Mouse (Mus musculus): ENCODE measurements at regions not wholly inside any gene's neighbourhood (a gene's known extent, or its start where the extent isn't known, plus 50 kb on each side); places are given as distances from the start of the nearest gene placed in this dataset.

DNA sequence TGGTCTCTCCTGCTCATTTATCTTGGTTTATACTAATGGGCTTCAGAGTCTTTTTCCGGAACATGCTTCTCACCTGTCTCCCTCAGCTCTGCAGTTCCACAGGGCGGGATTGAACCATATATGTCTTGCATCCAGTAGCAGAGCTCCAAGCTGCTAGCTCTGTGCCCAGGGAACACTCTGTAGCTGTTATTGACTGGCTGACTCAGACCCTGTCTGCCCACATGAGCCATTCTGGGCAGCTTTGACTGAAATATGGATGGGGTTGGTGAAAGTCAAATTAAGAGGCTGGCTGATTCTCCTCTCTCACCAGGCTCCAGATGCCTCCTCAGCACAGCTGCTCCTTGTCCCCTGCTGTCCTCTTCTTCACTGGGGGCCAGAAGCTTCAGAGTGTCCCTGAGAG lies 81.4 kb upstream of the Irf2bp2 start:
- CTCF ChIA-PET, result interaction anchor here in 1 of 4 experiments (0.6 kb wide), 1 partner anchor 1089 kb away, joined by 3 read pairs; no protein-coding TSS in a partner anchor
- POLR2A ChIA-PET, result interaction anchor here in 1 of 4 experiments (1.1 kb wide), 1 partner anchor 11 kb away, joined by 4 read pairs; no protein-coding TSS in a partner anchor

DNA sequence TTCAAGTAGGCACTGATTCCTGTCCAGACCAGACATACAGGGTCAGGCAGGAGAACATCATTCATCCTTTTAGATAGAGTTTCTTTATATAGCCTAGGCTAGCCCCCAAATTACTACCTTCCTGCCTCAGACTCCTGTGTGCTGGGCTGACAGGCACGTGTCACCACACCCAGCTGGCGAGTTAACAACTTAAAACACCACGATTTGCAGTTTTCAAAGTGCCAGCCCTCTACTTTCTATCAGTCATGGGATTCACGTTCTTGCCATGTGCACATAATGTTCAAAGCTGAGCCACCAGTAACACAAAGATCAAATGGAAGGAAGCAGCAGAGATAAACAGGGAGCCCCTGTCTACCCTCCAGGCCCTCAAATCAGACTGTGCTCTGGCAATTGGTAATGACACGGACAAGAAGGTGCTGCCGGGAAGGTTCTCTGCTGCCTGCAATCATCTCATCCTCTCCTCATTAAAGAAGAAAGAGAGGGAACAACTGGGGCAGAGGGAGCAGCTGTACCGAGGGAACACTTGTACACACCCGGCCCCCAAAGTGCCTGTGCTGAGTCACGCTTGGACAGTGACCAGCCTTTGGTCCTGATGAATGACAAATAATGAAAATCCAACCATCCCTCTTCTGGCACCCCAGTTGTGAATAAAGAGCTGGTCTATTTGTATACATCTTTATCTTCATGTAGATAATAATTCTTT lies 79.4 kb upstream of the Irf2bp2 start:
- ChIA-PET POLR2A (no interaction called here), CTCF (interaction anchor here in 1 of 4 experiments (0.6 kb wide), 1 partner anchor 258 kb away, joined by 4 read pairs; no protein-coding TSS in a partner anchor)

DNA sequence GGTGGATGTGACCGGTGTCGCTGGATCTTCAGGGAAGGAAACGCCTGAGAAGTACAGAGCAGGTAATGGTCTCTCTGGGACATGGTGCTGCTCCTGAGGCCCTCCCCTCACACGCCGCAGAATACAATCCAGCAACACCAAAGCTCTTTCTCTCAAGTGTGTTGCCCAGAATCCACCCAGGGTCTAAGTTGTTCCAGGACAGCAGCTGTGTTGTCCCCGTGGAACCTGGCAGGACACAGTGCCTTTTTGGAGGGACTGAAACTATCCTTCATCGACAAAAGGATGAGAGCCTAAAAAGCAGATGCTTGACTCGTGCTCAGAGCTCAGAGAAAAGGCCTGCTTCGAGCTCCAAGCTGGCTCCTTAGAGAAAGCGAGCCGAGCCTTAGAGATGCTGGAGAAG lies 77.8 kb upstream of the Irf2bp2 start:
- ChIA-PET POLR2A (no interaction called here), CTCF (interaction anchor here in 1 of 4 experiments (0.7 kb wide), 1 partner anchor 720 kb away, joined by 3 read pairs; no protein-coding TSS in a partner anchor)

DNA sequence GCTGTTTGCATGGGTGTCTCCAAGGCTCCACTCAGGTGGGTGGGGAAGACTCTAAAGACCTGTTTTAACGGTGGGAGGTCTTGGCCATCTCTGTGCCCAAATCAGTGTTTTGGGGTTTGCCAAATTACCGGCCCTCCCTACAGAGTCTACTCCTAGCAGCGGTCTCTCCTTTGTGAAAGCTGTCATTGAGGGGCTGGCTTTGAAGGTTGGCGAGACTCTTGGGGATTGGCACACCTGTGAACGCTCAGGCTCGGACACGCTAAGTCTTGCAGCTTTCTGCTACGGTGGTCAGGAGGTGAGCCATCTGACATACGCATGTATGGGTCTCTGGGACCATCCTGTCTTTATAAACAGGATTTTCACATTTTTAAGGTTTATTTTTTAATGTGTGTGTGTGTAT lies 76.1 kb upstream of the Irf2bp2 start:
- POLR2A ChIA-PET, result interaction anchor here in 2 of 4 experiments (0.6 to 0.7 kb wide), 2 partner anchors 74 to 173 kb away, joined by 3 to 8 read pairs; no protein-coding TSS in a partner anchor

DNA sequence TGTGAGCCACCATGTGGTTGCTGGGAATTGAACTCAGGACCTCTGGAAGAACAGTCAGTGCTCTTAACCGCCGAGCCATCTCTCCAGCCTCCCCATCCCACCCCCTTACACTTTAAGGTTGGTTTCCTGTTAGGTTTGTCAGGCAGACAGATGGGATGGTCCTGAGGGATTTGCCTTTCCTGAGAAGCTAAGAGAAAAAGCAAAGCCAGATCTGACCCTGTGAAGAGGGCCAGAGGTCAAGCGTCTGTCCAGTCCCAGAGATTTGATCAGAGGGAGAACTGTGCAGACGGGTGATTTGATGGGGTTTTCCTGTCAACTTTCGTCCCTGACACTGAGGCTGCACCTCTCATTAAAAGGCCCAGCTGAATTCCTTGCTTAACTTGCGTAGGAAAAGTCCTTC lies 75.4 kb upstream of the Irf2bp2 start:
- ChIA-PET CTCF (interaction anchor here in 1 of 4 experiments (0.7 kb wide), 1 partner anchor 283 kb away, joined by 4 read pairs; no protein-coding TSS in a partner anchor), POLR2A (no interaction called here)

More for the DNA sequence above, 76.1 kb upstream of the Irf2bp2 start:
- CTCF ChIA-PET, result no interaction called here

DNA sequence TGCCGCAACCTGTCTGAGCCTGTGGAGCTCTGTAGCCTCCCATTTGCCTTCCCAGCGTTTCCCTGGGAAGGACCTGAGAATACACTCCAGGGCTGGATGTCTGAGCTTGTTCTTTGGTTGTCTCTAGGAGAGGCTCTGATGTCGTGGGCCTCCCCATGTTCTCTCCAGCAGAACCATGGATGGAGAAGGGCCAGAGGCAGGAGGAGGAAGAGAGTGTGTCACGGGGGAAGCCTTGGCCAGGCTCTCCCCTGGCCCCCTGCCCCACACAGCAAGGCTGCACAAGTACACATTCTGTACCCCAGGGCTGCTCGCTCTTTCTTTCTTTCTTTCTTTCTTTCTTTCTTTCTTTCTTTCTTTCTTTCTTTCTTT lies 74.9 kb upstream of the Irf2bp2 start:
- CTCF ChIA-PET, result interaction anchor here in 1 of 4 experiments (0.7 kb wide), 1 partner anchor 283 kb away, joined by 4 read pairs; no protein-coding TSS in a partner anchor

DNA sequence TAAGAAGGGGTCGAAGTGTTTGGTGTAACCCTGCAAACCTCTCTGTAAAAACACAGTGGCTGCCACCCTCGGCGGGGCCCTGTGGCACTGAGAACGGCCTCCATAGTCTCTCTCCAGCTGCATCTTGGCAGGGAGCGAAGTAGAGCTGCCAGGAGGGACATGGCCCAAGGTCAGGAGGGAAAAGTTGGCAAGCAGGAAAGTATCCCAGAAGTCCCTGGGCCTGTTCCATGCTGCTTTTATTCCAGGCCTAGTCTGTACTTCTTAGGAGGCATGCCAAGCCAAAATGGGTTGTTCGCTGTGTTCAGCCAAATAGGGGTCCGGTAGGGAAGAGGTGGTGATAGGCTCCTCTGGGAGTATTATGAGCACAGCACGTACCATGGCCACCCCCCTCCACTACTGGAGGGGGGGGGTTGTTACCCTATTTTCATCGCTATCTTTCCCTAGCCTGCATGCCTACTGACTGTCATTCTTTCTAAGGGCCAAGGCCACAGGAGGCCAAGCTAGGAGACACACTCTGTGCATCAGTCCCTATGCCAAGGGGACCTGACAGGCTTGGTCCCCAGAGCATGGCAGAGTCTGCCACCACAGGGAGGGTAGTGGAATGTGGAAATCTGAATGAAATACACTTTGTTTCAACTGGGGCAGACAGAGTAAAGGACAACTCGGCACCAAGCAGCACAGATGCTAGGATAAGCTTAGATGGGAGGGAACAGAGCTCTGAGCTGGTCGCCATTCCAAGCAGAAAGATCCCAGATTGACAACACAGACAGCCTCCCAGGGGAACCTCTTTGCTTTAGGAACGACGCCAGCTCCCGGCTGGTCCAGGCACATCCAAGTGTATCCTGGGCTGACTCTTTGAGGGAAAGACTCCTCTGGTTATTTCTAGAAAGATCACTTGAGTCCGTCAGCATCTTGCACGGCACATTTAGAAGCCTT lies 74.2 kb upstream of the Irf2bp2 start:
- ChIA-PET CTCF (no interaction called here), POLR2A (interaction anchor here in 2 of 4 experiments (0.6 to 2.6 kb wide), 3 partner anchors 14 to 266 kb away, joined by 3 to 13 read pairs (median 3); partner anchors contain the start of gene Irf2bp2 (in 1 of the 2))

More for the DNA sequence above, 74.9 kb upstream of the Irf2bp2 start:
- POLR2A ChIA-PET, result interaction anchor here in 1 of 4 experiments (1.4 kb wide), 1 partner anchor 13 kb away, joined by 3 read pairs; no protein-coding TSS in a partner anchor

DNA sequence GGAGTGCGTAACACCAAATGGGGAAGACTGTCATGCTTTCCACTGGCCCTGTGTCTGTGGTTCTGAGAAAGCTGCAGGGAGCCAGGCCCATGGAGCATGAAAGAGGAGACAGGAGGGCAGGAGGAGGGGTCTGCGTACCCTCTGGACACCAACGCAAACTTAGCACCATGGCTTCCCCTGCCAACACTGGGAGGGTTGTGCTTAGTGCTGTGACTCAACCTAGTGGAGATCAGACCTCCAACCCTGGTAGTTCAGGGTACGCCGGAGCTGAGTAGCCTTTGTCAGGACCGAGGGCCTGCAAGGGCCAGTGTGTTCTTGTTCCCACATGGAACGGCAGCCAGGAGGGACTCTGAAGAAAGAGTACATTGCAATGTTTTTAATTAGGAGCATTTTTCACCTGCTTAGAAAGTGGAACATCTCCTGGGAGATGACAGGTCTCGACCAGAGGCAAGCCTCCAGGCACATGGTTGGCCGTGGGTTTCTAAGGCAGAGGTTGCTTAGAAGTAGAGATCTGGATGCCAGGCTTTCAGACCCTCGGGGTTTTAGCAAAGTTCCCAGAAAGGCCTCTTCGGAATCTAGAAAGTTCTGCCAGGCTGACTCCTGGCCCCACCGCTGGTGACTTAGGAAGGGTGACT lies 73.4 kb upstream of the Irf2bp2 start:
- CTCF ChIA-PET, result no interaction called here
- POLR2A ChIA-PET, result interaction anchor here (0.6 to 2.6 kb wide), 9 partner anchors 10 to 267 kb away, joined by 3 to 13 read pairs (median 4); partner anchors contain the start of gene Irf2bp2 (in 2 of the 4)

DNA sequence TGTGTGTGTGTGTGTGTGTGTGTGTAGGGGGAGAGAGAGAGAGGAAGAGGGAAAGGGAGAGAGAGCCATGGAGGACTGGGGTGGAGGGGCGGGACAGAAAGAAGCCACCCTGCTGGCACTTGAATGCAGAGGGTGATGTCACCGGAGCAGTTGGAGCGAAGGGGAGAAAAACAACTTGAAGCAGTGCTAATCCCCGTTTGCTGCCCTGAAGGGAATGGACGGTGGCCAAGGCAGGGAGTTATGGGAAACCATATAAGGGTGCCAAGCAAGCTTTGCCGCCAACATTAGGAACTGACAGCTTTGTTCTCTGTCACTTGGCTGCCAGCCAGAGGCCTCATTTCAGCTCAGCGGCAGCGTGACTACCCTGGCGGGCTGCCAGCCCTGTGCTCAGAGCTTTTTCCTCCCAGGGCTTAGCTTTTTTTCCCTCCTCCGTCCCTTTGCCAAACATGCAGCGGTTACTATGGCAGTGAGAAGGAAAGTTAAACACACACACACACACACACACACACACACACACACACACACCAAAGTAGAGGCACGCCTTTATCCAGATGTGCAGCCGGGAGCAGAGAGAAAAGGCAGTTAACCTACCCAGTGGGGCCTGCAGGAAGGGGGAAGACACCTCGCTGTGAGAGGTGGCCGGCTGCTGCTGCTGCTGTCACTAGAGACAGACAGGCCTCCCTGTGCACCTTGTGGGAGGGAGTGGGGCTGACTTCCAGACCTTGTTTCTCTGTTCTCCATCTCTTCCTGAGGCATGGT lies 72.7 kb upstream of the Irf2bp2 start:
- CTCF ChIA-PET, result interaction anchor here in 3 of 4 experiments (0.7 to 0.8 kb wide), 3 partner anchors 69 to 255 kb away, joined by 3 to 6 read pairs (median 5); no protein-coding TSS in a partner anchor
- POLR2A ChIA-PET, result interaction anchor here (0.6 to 2.6 kb wide), 19 partner anchors 9 to 219 kb away, joined by 3 to 13 read pairs (median 4); partner anchors contain the start of gene Irf2bp2 (in 2 of the 4)

DNA sequence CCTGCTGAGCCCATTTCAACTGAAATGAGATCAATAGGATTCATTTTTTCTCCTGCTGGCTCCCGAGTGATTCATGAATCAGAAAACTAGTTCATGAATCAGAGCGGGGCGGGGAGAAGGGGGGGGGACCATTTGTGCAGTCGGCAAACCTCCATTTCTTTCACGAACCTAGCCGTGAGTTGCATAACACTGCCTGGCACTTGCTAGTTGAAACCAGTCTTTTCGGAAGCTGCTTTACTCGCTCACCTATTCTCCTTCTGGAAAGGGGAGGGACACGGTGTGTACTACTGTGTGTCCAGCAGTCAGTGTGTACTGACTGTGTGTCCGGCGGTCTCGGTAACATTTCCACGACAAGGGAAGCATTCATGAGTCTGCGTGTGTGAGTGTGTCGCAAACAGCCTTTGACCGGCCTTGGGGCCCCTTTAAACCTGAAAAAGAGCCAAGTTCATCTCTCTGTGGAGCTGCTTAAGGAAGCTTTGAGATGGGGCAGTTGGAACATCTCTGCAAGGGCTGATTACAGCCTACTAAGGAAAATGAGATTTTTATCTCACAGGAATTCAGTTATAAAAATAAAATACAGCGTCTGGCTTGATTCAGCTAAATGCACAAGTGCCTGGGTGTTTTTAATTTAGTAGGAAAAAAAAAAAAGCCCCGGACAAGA lies 71.9 kb upstream of the Irf2bp2 start:
- CTCF ChIA-PET, result interaction anchor here in 3 of 4 experiments (0.7 to 0.8 kb wide), 4 partner anchors 70 to 256 kb away, joined by 3 to 6 read pairs (median 5); no protein-coding TSS in a partner anchor
- POLR2A ChIA-PET, result interaction anchor here (0.6 to 2.6 kb wide), 21 partner anchors 8 to 694 kb away, joined by 3 to 13 read pairs (median 3); partner anchors contain the start of gene Irf2bp2 (in 2 of the 4)

DNA sequence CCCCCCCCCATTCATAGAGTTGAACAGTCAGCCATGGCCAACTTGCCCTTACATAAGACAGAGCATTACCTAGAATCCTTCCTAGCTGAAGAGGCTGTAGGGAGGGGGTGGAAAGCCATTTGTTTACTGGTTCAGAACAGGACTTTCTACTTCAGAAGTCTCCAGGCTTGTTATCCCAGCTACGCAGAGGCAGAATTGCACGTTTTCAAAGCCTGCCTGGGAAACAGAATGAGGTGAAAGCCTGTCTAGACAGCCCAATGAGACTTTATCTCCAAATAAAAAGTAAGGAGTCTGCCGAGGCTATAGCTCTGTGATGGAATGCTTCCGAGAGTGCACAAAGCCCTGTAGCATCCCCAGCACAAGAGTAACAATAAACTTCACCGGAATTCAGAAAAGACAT lies 71.1 kb upstream of the Irf2bp2 start:
- ChIA-PET POLR2A (interaction anchor here in 3 of 4 experiments (0.6 to 2.6 kb wide), 6 partner anchors 10 to 76 kb away, joined by 3 to 13 read pairs (median 4); partner anchors contain the start of gene Irf2bp2 (in 1 of the 3)), CTCF (no interaction called here)

DNA sequence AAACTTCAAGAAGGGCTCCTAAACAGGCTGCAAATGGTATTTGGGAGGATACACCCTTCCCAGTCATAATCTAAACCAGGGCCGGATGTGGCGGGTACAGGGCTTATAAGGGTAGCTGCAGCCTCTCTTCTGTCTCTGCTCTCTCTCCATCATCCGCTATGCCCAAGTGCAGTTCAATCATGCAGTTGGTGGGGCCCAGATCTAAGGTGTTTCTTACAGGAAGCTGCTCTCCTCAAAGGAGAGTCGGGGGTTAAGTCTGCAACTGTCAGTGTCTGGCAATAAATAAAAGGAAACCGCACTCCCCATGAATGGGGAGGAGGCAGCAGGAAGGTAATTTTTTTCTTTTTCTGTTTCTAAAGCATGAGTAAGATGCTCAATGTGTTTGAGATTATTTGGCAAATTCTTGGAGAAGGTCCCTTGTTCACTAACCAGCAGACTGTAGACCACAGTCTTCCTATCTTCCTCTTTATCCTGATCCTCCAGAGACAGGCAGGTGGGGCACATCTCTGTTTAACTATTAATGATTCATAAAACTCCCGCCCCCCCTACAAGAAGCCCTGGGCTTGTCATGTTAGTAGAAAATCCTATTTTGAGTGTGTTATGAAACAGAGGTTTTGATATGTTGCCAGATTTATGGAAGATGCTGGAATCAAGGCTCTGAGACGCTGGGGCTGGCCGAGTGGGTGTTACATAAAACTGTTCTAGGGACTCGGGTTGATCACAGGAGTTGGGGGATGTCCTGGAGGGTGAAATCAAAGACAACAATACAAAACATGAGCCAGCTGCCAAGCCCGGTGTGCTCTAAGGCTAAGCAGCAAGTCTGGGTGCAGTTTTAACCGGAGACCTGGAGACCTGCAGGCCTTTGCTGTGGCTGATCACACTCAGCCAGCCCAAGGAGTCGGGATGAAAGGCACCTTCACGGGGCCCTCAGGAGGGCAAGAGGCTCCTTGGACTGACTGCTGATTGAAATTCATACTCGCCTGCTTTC lies 69.3 kb upstream of the Irf2bp2 start:
- ChIA-PET CTCF (no interaction called here), POLR2A (interaction anchor here in 2 of 4 experiments (0.7 to 1.0 kb wide), 2 partner anchors 25 to 135 kb away, joined by 3 read pairs; no protein-coding TSS in a partner anchor)

DNA sequence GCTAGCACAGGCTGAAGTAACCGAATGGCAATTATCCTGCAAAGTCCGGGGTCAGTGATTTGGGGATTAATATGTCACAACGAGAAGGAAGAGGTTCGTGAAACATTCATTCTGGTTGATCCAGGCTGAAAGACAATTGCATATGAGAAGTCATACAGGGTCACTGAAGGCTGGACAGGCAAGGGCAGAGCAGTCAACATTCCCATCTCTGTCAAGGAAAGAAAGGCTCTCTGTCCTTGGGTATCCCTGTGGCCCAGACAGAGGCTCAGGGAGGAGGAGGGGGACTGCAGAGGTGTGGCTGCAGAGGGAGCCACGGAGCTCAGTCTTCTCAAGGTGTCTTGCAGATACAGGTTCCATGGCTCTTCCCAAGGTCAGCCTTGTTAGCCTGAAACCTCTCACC lies 68.4 kb upstream of the Irf2bp2 start:
- POLR2A ChIA-PET, result interaction anchor here in 2 of 4 experiments (0.7 to 1.0 kb wide), 2 partner anchors 24 to 134 kb away, joined by 3 read pairs; no protein-coding TSS in a partner anchor
- CTCF ChIA-PET, result interaction anchor here in 1 of 4 experiments (0.6 to 1.4 kb wide), 2 partner anchors 26 to 259 kb away, joined by 4 to 5 read pairs; no protein-coding TSS in a partner anchor

DNA sequence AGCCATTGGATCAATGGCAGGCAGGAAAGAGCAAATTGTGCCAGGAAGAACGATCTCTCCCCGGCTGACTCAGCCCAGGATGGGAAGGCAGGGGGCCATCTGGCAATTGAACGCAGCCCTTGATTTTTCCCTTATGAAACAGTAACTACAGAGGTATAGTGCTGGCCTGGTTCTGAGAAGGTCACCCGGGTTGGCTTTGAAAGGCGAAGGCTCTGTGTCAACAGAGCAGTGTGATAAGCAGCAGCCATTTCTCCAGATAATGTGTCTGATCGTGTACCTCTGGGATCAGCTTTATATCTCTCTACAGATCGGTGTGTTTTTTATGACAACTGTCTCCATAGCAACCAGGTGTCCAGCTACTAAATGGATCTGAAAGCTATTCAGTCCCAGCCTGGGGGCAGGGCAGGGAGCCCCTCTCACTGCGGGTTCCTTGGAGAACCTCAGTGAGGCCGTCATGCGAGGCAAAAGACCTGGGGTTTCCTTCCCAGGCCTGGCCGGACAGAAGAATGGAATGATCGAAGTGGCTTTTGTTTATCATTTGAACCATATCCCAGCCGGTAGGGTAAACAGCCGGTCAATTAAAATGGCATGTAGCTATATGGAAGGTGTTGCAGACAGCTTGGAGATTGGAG lies 67.8 kb upstream of the Irf2bp2 start:
- POLR2A ChIA-PET, result interaction anchor here in 2 of 4 experiments (1.0 to 1.1 kb wide), 2 partner anchors 21 to 133 kb away, joined by 3 read pairs; no protein-coding TSS in a partner anchor
- CTCF ChIA-PET, result interaction anchor here in 1 of 4 experiments (0.6 to 1.4 kb wide), 2 partner anchors 26 to 259 kb away, joined by 4 to 5 read pairs; no protein-coding TSS in a partner anchor

DNA sequence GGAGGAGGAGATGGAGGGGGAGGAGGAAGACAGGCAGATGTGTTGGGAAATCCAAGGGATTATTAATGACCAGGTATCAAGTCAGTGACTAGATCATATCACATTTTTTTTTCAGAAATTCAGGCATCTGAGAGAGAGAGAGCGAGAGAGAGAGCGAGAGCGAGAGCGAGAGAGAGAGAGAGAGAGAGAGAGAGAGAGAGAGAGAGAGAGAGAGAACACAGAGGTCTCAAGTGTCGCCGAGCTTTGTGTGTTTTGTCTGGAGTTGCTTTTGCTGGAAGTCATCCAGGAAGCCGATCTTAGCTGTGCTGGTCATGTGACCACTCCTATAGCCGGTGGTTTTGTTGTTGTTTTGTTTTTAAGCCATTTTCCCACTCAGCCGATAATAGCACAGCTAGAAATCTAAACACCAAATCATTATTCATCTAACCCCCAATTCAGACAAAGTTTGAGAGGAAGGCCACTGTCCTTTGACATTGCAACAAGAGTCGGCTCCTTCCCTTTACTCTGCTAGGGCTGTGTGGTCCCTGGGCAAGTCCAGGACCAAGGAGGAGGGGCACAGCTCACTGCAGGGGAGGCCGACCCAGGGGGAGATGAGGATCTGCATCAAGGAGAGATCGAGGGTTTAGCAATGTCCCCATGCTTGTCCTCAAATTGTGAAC lies 67.0 kb upstream of the Irf2bp2 start:
- ChIA-PET POLR2A (interaction anchor here in 3 of 4 experiments (0.5 to 1.1 kb wide), 5 partner anchors 22 to 142 kb away, joined by 3 read pairs; no protein-coding TSS in a partner anchor), CTCF (interaction anchor here in 1 of 4 experiments (1.4 kb wide), 1 partner anchor 260 kb away, joined by 4 read pairs; no protein-coding TSS in a partner anchor)
